Mouse (Mus musculus) stomach, postnatal 0 days (tissue): ENCODE measurements at regions not wholly inside any gene's neighbourhood (a gene's known extent, or its start where the extent isn't known, plus 50 kb on each side); places are given as distances from the start of the nearest gene placed in this dataset.

Experiments used
- ATAC-seq: fragments of 200-750 bp; cut with Nextera tagmentation; 2 replicates; pipeline ENCODE4 v1.8.0; 2017; ENCODE audit not compliant: low FRiP score, low TSS enrichment
- DNase-seq: peaks from one replicate; pipeline ENCODE4 v3.0.0-alpha.2; 2016; ENCODE audit warnings: low spot score
- H3K27ac ChIP-seq: fragments of 300-500 bp; sonication (generic); replicated peaks from 2 replicates; pipeline ENCODE4 v1.5.1; 2014; ENCODE audit warnings: mild to moderate bottlenecking, control low read depth
- H3K27me3 ChIP-seq: fragments of 300-500 bp; sonication (generic); 2 replicates; pipeline ENCODE4 v1.6.1; 2014; ENCODE audit warnings: low read length; ENCODE audit not compliant: control insufficient read depth, insufficient read depth
- H3K36me3 ChIP-seq: fragments of 300-500 bp; sonication (generic); 2 replicates; pipeline ENCODE4 v1.6.1; 2014; ENCODE audit warnings: low read length, mixed read lengths; ENCODE audit not compliant: control insufficient read depth, insufficient read depth
- H3K4me1 ChIP-seq: fragments of 300-500 bp; sonication (generic); replicated peaks from 2 replicates; pipeline ENCODE4 v1.6.1; 2014; ENCODE audit warnings: antibody characterized with exemption; ENCODE audit not compliant: control insufficient read depth, insufficient read depth
- H3K4me2 ChIP-seq: fragments of 300-500 bp; sonication (generic); replicated peaks from 2 replicates; pipeline ENCODE4 v1.6.1; 2014; ENCODE audit warnings: low read depth, mild to moderate bottlenecking, control low read depth, moderate library complexity
- H3K4me3 ChIP-seq: fragments of 300-500 bp; sonication (generic); 2 replicates; pipeline ENCODE4 v1.5.1; 2014; ENCODE audit warnings: low read depth, low read length, control low read depth
- H3K9ac ChIP-seq: fragments of 300-500 bp; sonication (generic); 2 replicates; pipeline ENCODE4 v1.6.1; 2014; ENCODE audit warnings: mild to moderate bottlenecking, low read length, control low read depth, mixed read lengths
- H3K9me3 ChIP-seq: fragments of 300-500 bp; sonication (generic); 2 replicates; pipeline ENCODE4 v1.6.1; 2016; ENCODE audit warnings: low read length; ENCODE audit not compliant: control insufficient read depth
- CTCF ChIP-seq: IDR thresholded peaks from 2 replicates; pipeline ENCODE4 v1.5.1; 2016; ENCODE audit warnings: antibody characterized with exemption, low read depth, mild to moderate bottlenecking, moderate library complexity
- EP300 ChIP-seq: optimal IDR thresholded peaks from 2 replicates; pipeline ENCODE3; 2016; ENCODE audit warnings: antibody characterized with exemption
- WGBS: fragments of 180-500 bp; shearing (Covaris S2); extraction: QIAGEN DNeasy Blood & Tissue Kit; methylation state at CpG from one replicate; pipeline ENCODE4 v1.1.7; 2014; 5-methylcytosine and 5-hydroxymethylcytosine counted together

DNA sequence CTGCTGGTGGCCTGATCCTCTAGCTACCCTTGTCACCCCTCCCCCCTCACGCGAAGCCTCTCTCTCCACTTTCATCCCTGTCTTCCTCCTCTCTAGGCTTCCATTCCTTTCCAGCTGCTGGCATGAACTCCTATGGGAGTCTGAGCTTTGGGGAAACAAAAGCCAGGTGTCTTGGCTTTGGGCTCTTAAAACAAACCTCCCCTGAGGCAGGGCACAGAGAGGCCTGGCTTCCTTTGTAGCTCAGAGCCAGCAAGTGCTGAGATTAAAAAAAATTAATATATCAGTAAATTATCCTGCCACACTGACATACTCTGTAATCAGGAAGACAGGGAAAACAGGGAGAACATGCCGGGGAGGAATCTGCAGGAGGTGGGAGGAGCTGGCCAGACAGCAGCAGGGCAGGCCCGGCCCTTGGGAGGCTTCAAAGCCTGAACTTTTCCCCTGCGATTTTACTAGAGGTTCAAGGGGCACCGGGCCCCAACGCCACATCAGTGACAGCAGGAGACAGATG is 139.2 kb upstream of the Nr2f2 start:
- 12% methylated on average over 7 of the region's 7 CpGs for WGBS
- Histone ChIP-seq H3K27ac (no peak overlapping the region), H3K9ac (no peak overlapping the region), H3K4me2 (no peak overlapping the region), H3K9me3 (no peaks in the 10 kb centered on the region), H3K27me3 (no peaks in the 10 kb centered on the region), H3K4me1 (no peaks in the 10 kb centered on the region), H3K36me3 (no peaks in the 10 kb centered on the region), H3K4me3 (no peak overlapping the region)
- DNase-seq (peak; percentile 29), ATAC-seq (peak; percentile 60; the same call in 1 of the 2 replicates)
- TF ChIP-seq CTCF = no peak
- no peak for TF ChIP-seq EP300

- 60% methylated on average over 4 of the region's 4 CpGs for WGBS
- Histone ChIP-seq H3K36me3 (no peaks in the 10 kb centered on the region), H3K9ac (no peak overlapping the region), H3K4me1 (no peaks in the 10 kb centered on the region), H3K4me2 (no peak overlapping the region), H3K4me3 (no peak overlapping the region), H3K27me3 (no peaks in the 10 kb centered on the region), H3K9me3 (no peaks in the 10 kb centered on the region), H3K27ac (no peak overlapping the region)
- TF ChIP-seq CTCF (no peak), EP300 (no peak)
- DNase-seq (no peak), ATAC-seq (peak; percentile 54)
These were observed 135.3 kb upstream of the Nr2f2 start for GRCm38 (mm10) chr7:70501821-70502220.

GRCm38 (mm10) chr7:70496541-70497154 is 130.1 kb upstream of the Nr2f2 start:
- DNase-seq (no peak), ATAC-seq (no peak)
- H3K4me2 ChIP-seq = no peak overlapping the region
- WGBS = 52% methylated on average over 8 of the region's 8 CpGs
- no peak overlapping the region for H3K4me3 ChIP-seq
- no peaks in the 10 kb centered on the region for H3K4me1 ChIP-seq
- no peak overlapping the region for H3K9ac ChIP-seq
- H3K36me3 ChIP-seq = no peaks in the 10 kb centered on the region
- TF ChIP-seq CTCF (no peak), EP300 (no peak)
- H3K9me3 ChIP-seq = no peaks in the 10 kb centered on the region
- H3K27ac ChIP-seq = no peak overlapping the region
- no peaks in the 10 kb centered on the region for H3K27me3 ChIP-seq

DNA sequence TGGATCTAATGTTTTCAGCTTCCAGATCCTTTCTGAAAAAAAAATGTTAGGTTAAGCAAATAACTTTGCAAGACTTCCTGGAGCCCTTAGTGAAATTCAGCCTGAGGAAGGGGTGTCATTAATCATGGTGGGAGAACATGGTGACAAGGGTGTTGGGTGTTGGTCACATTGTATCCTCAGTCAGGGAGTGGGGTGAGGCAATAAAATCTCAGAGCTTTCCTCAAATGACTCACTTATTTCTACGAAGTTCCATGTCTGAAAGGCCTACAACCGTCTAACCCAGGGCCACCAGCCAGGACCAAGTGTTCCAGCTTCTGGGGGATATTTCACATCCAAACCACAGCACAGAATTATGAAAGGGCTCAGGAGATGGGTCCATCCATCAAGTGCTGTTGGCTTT is 117.7 kb upstream of the Nr2f2 start:
- ATAC-seq (peak; percentile 66), DNase-seq (peak; percentile 13)
- WGBS = 50% methylated on average over 2 of the region's 2 CpGs
- H3K27me3 ChIP-seq = no peaks in the 10 kb centered on the region
- H3K4me3 ChIP-seq = no peak overlapping the region
- no peaks in the 10 kb centered on the region for H3K4me1 ChIP-seq
- no peak overlapping the region for H3K27ac ChIP-seq
- no peak overlapping the region for H3K9ac ChIP-seq
- H3K9me3 ChIP-seq = no peaks in the 10 kb centered on the region
- no peak overlapping the region for H3K4me2 ChIP-seq
- H3K36me3 ChIP-seq = no peaks in the 10 kb centered on the region
- TF ChIP-seq CTCF (no peak), EP300 (no peak)

DNA sequence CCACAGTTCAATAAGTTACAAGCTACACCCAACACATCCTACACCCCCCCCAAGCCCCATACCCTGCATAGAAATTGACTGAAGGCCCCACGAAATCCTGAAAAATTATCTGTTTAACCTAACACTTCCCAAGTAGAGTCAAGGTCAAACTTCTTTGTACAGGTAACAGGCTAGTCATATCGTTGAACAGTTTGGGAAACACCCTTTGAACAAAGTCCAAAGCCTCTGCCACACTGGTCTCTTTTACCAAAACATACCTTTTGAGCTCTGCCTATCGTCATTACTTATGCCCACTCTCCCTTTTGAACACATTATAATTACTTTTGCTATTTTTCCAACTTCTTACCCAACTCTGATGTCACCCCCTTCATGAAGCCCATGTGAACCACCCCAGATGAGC is 117.0 kb upstream of the Nr2f2 start:
- Histone ChIP-seq H3K9ac (no peak overlapping the region), H3K27me3 (no peaks in the 10 kb centered on the region), H3K4me1 (no peaks in the 10 kb centered on the region), H3K4me2 (no peak overlapping the region), H3K4me3 (no peak overlapping the region), H3K27ac (no peak overlapping the region), H3K9me3 (no peaks in the 10 kb centered on the region), H3K36me3 (no peaks in the 10 kb centered on the region)
- ATAC-seq (no peak), DNase-seq (peak; percentile 12)
- WGBS = 73% methylated on average over 3 of the region's 3 CpGs
- TF ChIP-seq EP300 = no peak
- no peak for TF ChIP-seq CTCF

- Histone ChIP-seq H3K27ac (peak overlapping the region; percentile 31; the same call in 1 of the 2 replicates), H3K4me1 (no peaks in the 10 kb centered on the region), H3K4me2 (no peak overlapping the region), H3K4me3 (no peak overlapping the region), H3K27me3 (no peaks in the 10 kb centered on the region), H3K9me3 (no peaks in the 10 kb centered on the region), H3K36me3 (no peaks in the 10 kb centered on the region), H3K9ac (no peak overlapping the region)
- ATAC-seq = peak; percentile 78
- TF ChIP-seq EP300 = no peak
- no peak for TF ChIP-seq CTCF
- WGBS = 52% methylated on average over 10 of the region's 10 CpGs
- peak; percentile 51 for DNase-seq
These were observed 115.3 kb upstream of the Nr2f2 start for GRCm38 (mm10) chr7:70481880-70482279.
